Mouse (Mus musculus) heart, adult 2 months (tissue): ENCODE results near the gene Odr4.

ENCODE experiments used
- CTCF ChIP-seq: fragments of 200-600 bp; IDR thresholded peaks from 2 replicates; pipeline ENCODE4 v1.8.1; 2022; ENCODE audit warnings: antibody characterized with exemption, mild to moderate bottlenecking, moderate library complexity
- EP300 ChIP-seq: fragments of 200-500 bp; IDR thresholded peaks from 2 replicates; pipeline ENCODE4 v1.6.1; 2011; ENCODE audit warnings: low read depth, low read length, control low read depth; ENCODE audit not compliant: insufficient read depth
- POLR2A ChIP-seq: fragments of 200-500 bp; IDR thresholded peaks from 2 replicates; pipeline ENCODE4 v1.6.1; 2011; ENCODE audit warnings: mild to moderate bottlenecking, low read depth, low read length, control low read depth; ENCODE audit not compliant: insufficient read depth

DNA sequence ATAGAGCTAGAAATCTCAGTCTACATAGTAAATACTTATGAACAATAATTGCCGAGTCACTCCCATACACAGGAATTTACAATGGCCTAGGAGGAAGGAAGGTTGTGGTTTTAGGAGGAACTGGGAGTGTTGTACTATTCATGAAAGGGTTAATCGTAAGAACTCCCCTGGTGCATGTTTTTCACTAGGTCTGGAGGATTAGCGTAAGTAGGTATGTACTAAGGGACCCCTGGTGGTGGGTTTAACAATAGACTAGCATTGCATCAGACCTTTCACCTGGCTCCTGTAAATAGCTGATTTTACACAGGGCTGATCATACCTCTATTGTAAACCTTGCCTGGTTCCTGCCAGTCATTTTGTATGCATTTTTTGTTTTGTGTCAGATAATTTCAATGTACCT lies 33.3 kb upstream of the Odr4 start:
- TF ChIP-seq CTCF (peak; percentile 16; the same call in 1 of the 2 replicates), POLR2A (no peak), EP300 (no peak)
